In genomic region chr2:121563117-121563516, GRCm38 (mm10) we compare ENCODE assay signal across 22 mouse cellular contexts. TPM values are rescaled to one million over a fixed set of nuclear protein-coding genes. Genes with fewer than 3 reads are reported as not detected.
A peak's percentile ranks its signal among the peaks of the same experiment; 100 is the strongest.
DNase-seq lines count a peak whose midpoint lies in the region; ATAC-seq and TF ChIP-seq lines count a peak whose summit lies in the region.
"Had no signal": no experiment of that assay in that cellular context is flagged by ENCODE, and none has a peak within 500 bp of the region (broad histone marks: within the 10 kb centered on the region; RNA-seq: fewer than 3 reads in every experiment).

No protein-coding gene starts in this region.

- H3K27me3 ChIP-seq in liver, embryonic 14.5 days (ENCODE audit: control insufficient read depth, insufficient read depth, low read length) = no peaks in the 10 kb centered on the region
- H3K27me3 ChIP-seq in limb, embryonic 10.5 days (ENCODE audit: low read depth, poor library complexity, severe bottlenecking) = no peaks in the 10 kb centered on the region
- H3K27me3 ChIP-seq in midbrain, embryonic 14.5 days (ENCODE audit: control insufficient read depth, insufficient read depth, low read length) = no peaks in the 10 kb centered on the region
- H3K27me3 ChIP-seq: embryonic facial prominence, embryonic 12.5 days; limb, embryonic 12.5 days; Patski had no signal

- no peak overlapping the region for H3K27ac ChIP-seq in liver, embryonic 14.5 days
- no peak overlapping the region for H3K27ac ChIP-seq in limb, embryonic 10.5 days
- H3K27ac ChIP-seq in midbrain, embryonic 14.5 days (replicated peaks; ENCODE audit: low read depth, low read length) = no peak overlapping the region
- H3K27ac ChIP-seq: embryonic facial prominence, embryonic 12.5 days; hindbrain, embryonic 10.5 days; limb, embryonic 12.5 days; midbrain, embryonic 10.5 days had no signal

- H3K9me3 ChIP-seq in liver, embryonic 14.5 days (ENCODE audit: control insufficient read depth, low read length) = no peaks in the 10 kb centered on the region
- H3K9me3 ChIP-seq in limb, embryonic 10.5 days (replicated peaks) = no peaks in the 10 kb centered on the region
- no peaks in the 10 kb centered on the region for H3K9me3 ChIP-seq in midbrain, embryonic 14.5 days (ENCODE audit: control insufficient read depth, low read length)
- H3K9me3 ChIP-seq: embryonic facial prominence, embryonic 12.5 days; hindbrain, embryonic 10.5 days; limb, embryonic 12.5 days; midbrain, embryonic 10.5 days had no signal

- peak; percentile 45; the same call in 1 of the 2 replicates for TF ChIP-seq EP300 in liver, embryonic 14.5 days (IDR thresholded peaks at IDR 0.05; ENCODE audit: low read depth)

- no peak overlapping the region for H3K4me2 ChIP-seq in liver, embryonic 14.5 days (ENCODE audit: low read depth)
- H3K4me2 ChIP-seq in midbrain, embryonic 14.5 days (ENCODE audit: low read length) = no peak overlapping the region
- H3K4me2 ChIP-seq: embryonic facial prominence, embryonic 12.5 days; heart, embryonic 11.5 days; limb, embryonic 12.5 days had no signal

- DNase-seq in MEL-GATA-1-ER (ENCODE audit: extremely low read depth, low read depth) = peak; percentile 36
- DNase-seq in c-Kit-positive CD71-positive TER-119-positive erythroid progenitor cells, embryonic 14.5 days (ENCODE audit: low spot score) = peak; percentile 13
- peak in 1 of 3 experiments; percentile 38 for DNase-seq in liver, embryonic 14.5 days (ENCODE audit: low read depth in 3 of 3, low spot score in 3 of 3)
- DNase-seq in layer of hippocampus, adult 18-20 months (ENCODE audit: low spot score in 2 of 2) = no peak
- no peak for DNase-seq in limb, embryonic 10.5 days (ENCODE audit: low spot score)
- DNase-seq in heart, postnatal 4 days = no peak
- DNase-seq in midbrain, embryonic 14.5 days = no peak
- DNase-seq: adrenal gland, postnatal 36 days; cerebellum, adult 18-20 months; cerebellum, postnatal 14 days; gastrocnemius, postnatal 10 days; heart, adult 11 months; kidney, adult 18-20 months; kidney, postnatal 10 days; lung, adult 2 months; thymus, postnatal 14 days had no signal

- no peaks in the 10 kb centered on the region for H3K36me3 ChIP-seq in liver, embryonic 14.5 days (replicated peaks; ENCODE audit: control insufficient read depth, insufficient read depth, low read depth)
- H3K36me3 ChIP-seq in limb, embryonic 10.5 days = no peaks in the 10 kb centered on the region
- peaks cover 28% of the 10 kb centered on the region for H3K36me3 ChIP-seq in midbrain, embryonic 14.5 days (ENCODE audit: control insufficient read depth, insufficient read depth, low read length)
- H3K36me3 ChIP-seq: embryonic facial prominence, embryonic 12.5 days; limb, embryonic 12.5 days had no signal

- H3K4me1 ChIP-seq in liver, embryonic 14.5 days (replicated peaks; ENCODE audit: control insufficient read depth in 2 of 2, insufficient read depth in 2 of 2, low read length in 1 of 2) = peaks cover 0 to 5% of the 10 kb centered on the region in 2 experiments; a peak in 3 of 4 replicates
- H3K4me1 ChIP-seq in limb, embryonic 10.5 days = peaks cover 16% of the 10 kb centered on the region
- H3K4me1 ChIP-seq in midbrain, embryonic 14.5 days (ENCODE audit: control insufficient read depth, insufficient read depth, low read length) = no peaks in the 10 kb centered on the region
- H3K4me1 ChIP-seq: embryonic facial prominence, embryonic 12.5 days; hindbrain, embryonic 10.5 days; midbrain, embryonic 10.5 days had no signal

- H3K9ac ChIP-seq in liver, embryonic 14.5 days (replicated peaks) = no peak overlapping the region
- H3K9ac ChIP-seq in midbrain, embryonic 14.5 days (replicated peaks; ENCODE audit: low read length) = no peak overlapping the region
- H3K9ac ChIP-seq: embryonic facial prominence, embryonic 12.5 days; limb, embryonic 12.5 days had no signal

- TF ChIP-seq CTCF in liver, embryonic 14.5 days (IDR thresholded peaks at IDR 0.05; ENCODE audit: low read depth) = no peak

- ATAC-seq in liver, embryonic 14.5 days (ENCODE audit: insufficient read depth) = peak; percentile 80; the same call in 1 of the 2 replicates
- no peak for ATAC-seq in midbrain, embryonic 14.5 days (ENCODE audit: low FRiP score, low TSS enrichment)
- ATAC-seq: Patski had no signal

- no peak overlapping the region for H3K4me3 ChIP-seq in liver, embryonic 14.5 days (ENCODE audit: insufficient read depth in 1 of 2, low read depth in 2 of 2, low read length in 2 of 2)
- no peak overlapping the region for H3K4me3 ChIP-seq in limb, embryonic 10.5 days
- no peak overlapping the region for H3K4me3 ChIP-seq in midbrain, embryonic 14.5 days (replicated peaks; ENCODE audit: low read depth, low read length)
- H3K4me3 ChIP-seq: embryonic facial prominence, embryonic 12.5 days; hindbrain, embryonic 10.5 days; limb, embryonic 12.5 days; midbrain, embryonic 10.5 days had no signal

- WGBS in liver, embryonic 14.5 days (ENCODE audit: insufficient replicate concordance) = 15% methylated on average over 3 of the region's 3 CpGs
- WGBS in limb, embryonic 10.5 days = 94% methylated on average over 3 of the region's 3 CpGs
- WGBS in midbrain, embryonic 14.5 days = 91% methylated on average over 3 of the region's 3 CpGs

RNA-seq across cellular contexts. Expression of gene Wdr76, which starts 56.6 kb away (rescaled TPM):
- 7.4 and 11.5 TPM in 2 replicates for polyA plus RNA-seq in liver, embryonic 14.5 days (2012; rRNA removed)
- 8.6 and 9.1 TPM in 2 replicates for polyA plus RNA-seq in liver, embryonic 14.5 days (2014; fragmentation: Nextera tagmentation; extraction: Ambion mirVana)
- 1 to 10 TPM; 2.5 to 2.7 TPM for total RNA-seq in layer of hippocampus, adult 18-20 months (2021)
- polyA plus RNA-seq in limb, embryonic 10.5 days (2016; fragmentation: Nextera tagmentation; extraction: Ambion mirVana) = 9.1 and 10.3 TPM in 2 replicates
- total RNA-seq in heart, postnatal 4 days (2021) = 10 to 100 TPM; 11.1 to 12.9 TPM
- 3.6 and 5.4 TPM in 2 replicates for polyA plus RNA-seq in midbrain, embryonic 14.5 days (2014; fragmentation: Nextera tagmentation; extraction: Ambion mirVana)

RNA-seq across cellular contexts. Expression of gene Mfap1a, which starts 56.7 kb away (rescaled TPM):
- 3.8 and 6.8 TPM in 2 replicates for polyA plus RNA-seq in liver, embryonic 14.5 days (2012; rRNA removed)
- 8.5 and 10.0 TPM in 2 replicates for polyA plus RNA-seq in liver, embryonic 14.5 days (2014; fragmentation: Nextera tagmentation; extraction: Ambion mirVana)
- 10 to 100 TPM; 31.0 to 31.4 TPM for total RNA-seq in layer of hippocampus, adult 18-20 months (2021)
- polyA plus RNA-seq in limb, embryonic 10.5 days (2016; fragmentation: Nextera tagmentation; extraction: Ambion mirVana) = 24.3 and 29.7 TPM in 2 replicates
- total RNA-seq in heart, postnatal 4 days (2021) = 10 to 100 TPM; 25.2 to 27.4 TPM
- polyA plus RNA-seq in midbrain, embryonic 14.5 days (2014; fragmentation: Nextera tagmentation; extraction: Ambion mirVana) = 26.7 and 31.4 TPM in 2 replicates

Comparison
In these comparisons a context has a peak if more than half of its experiments do, and no peak if none do; other contexts are left out.
1. DNase-seq: peak in MEL-GATA-1-ER (single experiment) and c-Kit-positive CD71-positive TER-119-positive erythroid progenitor cells, embryonic 14.5 days (single experiment); none in layer of hippocampus, adult 18-20 months (0 of 2), limb, embryonic 10.5 days (single experiment), heart, postnatal 4 days (single experiment) and midbrain, embryonic 14.5 days (single experiment).